Mouse (Mus musculus): ENCODE measurements around the gene Arid4b.

DNA sequence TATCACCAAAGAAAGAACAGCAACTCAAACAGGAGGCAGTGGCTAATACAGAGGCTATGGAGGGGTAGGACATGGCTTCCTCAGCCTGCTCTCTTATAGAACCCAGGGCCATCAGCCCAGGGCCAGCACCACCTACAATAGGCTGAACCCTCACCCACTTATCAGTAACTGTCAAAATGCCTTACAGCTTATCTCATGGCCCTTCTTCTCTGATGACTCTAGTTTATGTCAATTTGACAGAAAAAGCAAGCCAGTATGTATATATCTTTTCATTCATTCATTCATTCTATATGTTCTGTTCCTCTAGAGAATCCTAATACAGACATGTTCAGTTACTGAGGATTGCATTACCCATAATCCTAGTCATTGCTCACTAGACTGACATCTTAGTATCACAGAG is 44.7 kb upstream of the Arid4b start:
- TF ChIP-seq CTCF (IDR thresholded peaks at IDR 0.05; ENCODE audit: control insufficient read depth, insufficient read depth, insufficient read length): no peak
- TF ChIP-seq USF1 (IDR thresholded peaks at IDR 0.05; ENCODE audit: low read depth): no peak
- TF ChIP-seq MAX (IDR thresholded peaks at IDR 0.05): no peak
- TF ChIP-seq MYOG (IDR thresholded peaks at IDR 0.05; ENCODE audit: control insufficient read depth, extremely low read depth, insufficient read length): no peak
- TF ChIP-seq CEBPB (IDR thresholded peaks at IDR 0.05; ENCODE audit: low read depth): no peak
